Comparison of ENCODE assay signal across 20 mouse cellular contexts in genomic region chr16:84346089-84346488, GRCm38 (mm10).
"Had no signal": no experiment of that assay in that cellular context is flagged by ENCODE, and none has a peak within 500 bp of the region (broad histone marks: within the 10 kb centered on the region; RNA-seq: fewer than 3 reads in every experiment).

No protein-coding gene starts in this region.

- H3K27ac ChIP-seq: lung, embryonic 15.5 days; midbrain, embryonic 10.5 days; midbrain, embryonic 12.5 days; neural tube, embryonic 13.5 days; neural tube, embryonic 15.5 days had no signal

- H3K4me1 ChIP-seq: lung, embryonic 15.5 days; midbrain, embryonic 10.5 days; midbrain, embryonic 12.5 days; neural tube, embryonic 13.5 days; neural tube, embryonic 15.5 days had no signal

- H3K9ac ChIP-seq: liver, postnatal 0 days; lung, embryonic 15.5 days; midbrain, embryonic 12.5 days; neural tube, embryonic 13.5 days; neural tube, embryonic 15.5 days had no signal

- H3K4me2 ChIP-seq: lung, embryonic 15.5 days; midbrain, embryonic 12.5 days; neural tube, embryonic 13.5 days; neural tube, embryonic 15.5 days had no signal

- ATAC-seq: liver, postnatal 0 days; lung, postnatal 0 days; midbrain, embryonic 16.5 days had no signal

- H3K4me3 ChIP-seq: lung, embryonic 15.5 days; midbrain, embryonic 10.5 days; midbrain, embryonic 12.5 days; myocyte; neural tube, embryonic 13.5 days; neural tube, embryonic 15.5 days had no signal

- H3K36me3 ChIP-seq: lung, embryonic 15.5 days; midbrain, embryonic 10.5 days; midbrain, embryonic 12.5 days; neural tube, embryonic 13.5 days; neural tube, embryonic 15.5 days had no signal

- DNase-seq: liver, postnatal 0 days; lung, adult 2 months; lung, postnatal 4 days; midbrain, embryonic 14.5 days; retina, postnatal 1 day; right cerebral cortex, adult 18-20 months; right cerebral cortex, postnatal 25 days; right cerebral cortex, postnatal 4 days; spleen, adult 18-20 months; thymus, adult 18-20 months; thymus, postnatal 14 days; thymus, postnatal 36 days had no signal

- H3K9me3 ChIP-seq: lung, embryonic 15.5 days; midbrain, embryonic 10.5 days; midbrain, embryonic 12.5 days; neural tube, embryonic 13.5 days; neural tube, embryonic 15.5 days had no signal

- H3K27me3 ChIP-seq: lung, embryonic 15.5 days; midbrain, embryonic 12.5 days; neural tube, embryonic 13.5 days; neural tube, embryonic 15.5 days had no signal
